Mouse (Mus musculus) stomach, embryonic 16.5 days (tissue): ENCODE results near the gene Nphp4. TPM values are rescaled to one million over a fixed set of nuclear protein-coding genes. Genes with fewer than 3 reads are reported as not detected.
A peak's percentile ranks its signal among the peaks of the same experiment; 100 is the strongest.

Experiments used
- ATAC-seq: fragments of 200-750 bp; cut with Nextera tagmentation; 2 replicates; pipeline ENCODE4 v1.8.0; 2017; ENCODE audit warnings: moderate number of reproducible peaks, moderate TSS enrichment; ENCODE audit not compliant: insufficient read depth, low FRiP score
- H3K27ac ChIP-seq: fragments of 300-500 bp; sonication (generic); 2 replicates; pipeline ENCODE4 v1.5.1; 2014; ENCODE audit warnings: low read length
- H3K27me3 ChIP-seq: fragments of 300-500 bp; sonication (generic); 2 replicates; pipeline ENCODE4 v1.6.1; 2014; ENCODE audit warnings: low read length, control low read depth, mixed read lengths; ENCODE audit not compliant: control insufficient read depth, insufficient read depth
- H3K36me3 ChIP-seq: fragments of 300-500 bp; sonication (generic); 2 replicates; pipeline ENCODE4 v1.6.1; 2014; ENCODE audit warnings: low read length; ENCODE audit not compliant: control insufficient read depth, insufficient read depth
- H3K4me1 ChIP-seq: fragments of 300-500 bp; sonication (generic); 2 replicates; pipeline ENCODE4 v1.6.1; 2014; ENCODE audit warnings: low read length, control low read depth, mixed read lengths; ENCODE audit not compliant: control insufficient read depth, insufficient read depth
- H3K4me2 ChIP-seq: fragments of 300-500 bp; sonication (generic); 2 replicates; pipeline ENCODE4 v1.6.1; 2014; ENCODE audit warnings: low read depth, low read length, mixed read lengths
- H3K4me3 ChIP-seq: fragments of 300-500 bp; sonication (generic); replicated peaks from 2 replicates; pipeline ENCODE4 v1.5.1; 2014; ENCODE audit warnings: mild to moderate bottlenecking, low read length
- H3K9ac ChIP-seq: fragments of 300-500 bp; sonication (generic); 2 replicates; pipeline ENCODE4 v1.6.1; 2014; ENCODE audit warnings: low read length
- H3K9me3 ChIP-seq: fragments of 300-500 bp; sonication (generic); replicated peaks from 2 replicates; pipeline ENCODE4 v1.6.1; 2016; ENCODE audit warnings: low read length, control low read depth; ENCODE audit not compliant: control insufficient read depth
- WGBS: fragments of 180-500 bp; shearing (Covaris S2); extraction: QIAGEN DNeasy Blood & Tissue Kit; methylation state at CpG from one replicate; pipeline ENCODE4 v1.1.7; 2014; 5-methylcytosine and 5-hydroxymethylcytosine counted together
- polyA plus RNA-seq: library from polyadenylated mRNA; unstranded; fragments of >200 nt; fragmentation: Nextera tagmentation; extraction: Ambion mirVana; gene quantifications from 2 replicates; pipeline ENCODE4 v1.2.1, GENCODE M21; 2015

The Nphp4 gene
- polyA plus RNA-seq, 1 experiment from 2014 or later, result 2.2 TPM

- WGBS, result 78% methylated on average over 6 of the region's 6 CpGs
- no peak for ATAC-seq
- H3K9me3 ChIP-seq, result peaks cover 8% of the 10 kb centered on the region; the same call in 1 of the 2 replicates
Measured at GRCm38 (mm10) chr4:152467951-152468350, 8.6 kb upstream of the Nphp4 start.

GRCm38 (mm10) chr4:152475941-152476340 lies 565 bp upstream of the Nphp4 start:
- Histone ChIP-seq H3K36me3 (no peaks in the 10 kb centered on the region), H3K27ac (no peak overlapping the region), H3K4me3 (no peak overlapping the region), H3K4me2 (no peak overlapping the region), H3K9me3 (peaks cover 8% of the 10 kb centered on the region; the same call in 1 of the 2 replicates), H3K4me1 (peaks cover 16% of the 10 kb centered on the region), H3K9ac (no peak overlapping the region), H3K27me3 (peaks cover 11% of the 10 kb centered on the region; the same call in 1 of the 2 replicates)
- WGBS, result 79% methylated on average over 7 of the region's 7 CpGs
- no peak for ATAC-seq

More at GRCm38 (mm10) chr4:152467951-152468350, 8.6 kb upstream of the Nphp4 start:
- no peaks in the 10 kb centered on the region for H3K27me3 ChIP-seq
- no peak overlapping the region for H3K4me2 ChIP-seq
- H3K36me3 ChIP-seq, result no peaks in the 10 kb centered on the region
- H3K4me3 ChIP-seq, result no peak overlapping the region
- no peaks in the 10 kb centered on the region for H3K4me1 ChIP-seq
- no peak overlapping the region for H3K9ac ChIP-seq
- H3K27ac ChIP-seq, result no peak overlapping the region

- peak overlapping the region; percentile 56 for H3K4me2 ChIP-seq
- peaks cover 3% of the 10 kb centered on the region; the same call in 1 of the 2 replicates for H3K9me3 ChIP-seq
- no peak for ATAC-seq
- H3K36me3 ChIP-seq, result no peaks in the 10 kb centered on the region
- no peak overlapping the region for H3K27ac ChIP-seq
- H3K4me3 ChIP-seq, result peak overlapping the region; percentile 91
- peak overlapping the region; percentile 60 for H3K9ac ChIP-seq
- WGBS, result 1% methylated on average over 21 of the region's 21 CpGs
- peaks cover 11% of the 10 kb centered on the region; the same call in 1 of the 2 replicates for H3K27me3 ChIP-seq
- H3K4me1 ChIP-seq, result peaks cover 16% of the 10 kb centered on the region
Measured at GRCm38 (mm10) chr4:152477106-152477465, 580 bp downstream of the Nphp4 start.

GRCm38 (mm10) chr4:152477466-152478223 lies 1.1 kb downstream of the Nphp4 start, which contains the start of gene Kcnab2:
Gene Kcnab2, minus strand, starts transcription at chr4:152477871.
- Histone ChIP-seq H3K9ac (peak within 1 kb of the TSS; percentile 79), H3K27ac (peak within 1 kb of the TSS; percentile 39), H3K4me3 (peak within 1 kb of the TSS; percentile 91), H3K9me3 (no peaks in the 10 kb centered on the region), H3K36me3 (no peaks in the 10 kb centered on the region), H3K4me1 (peaks cover 16% of the 10 kb centered on the region), H3K27me3 (peaks cover 11% of the 10 kb centered on the region; the same call in 1 of the 2 replicates), H3K4me2 (peak within 1 kb of the TSS; percentile 56)
- under 1% methylated on average over 63 of the region's 63 CpGs for WGBS
- peak; percentile 97 for ATAC-seq

GRCm38 (mm10) chr4:152478224-152478567 lies 1.7 kb downstream of the Nphp4 start:
- peak overlapping the region; percentile 39; the same call in 1 of the 2 replicates for H3K27ac ChIP-seq
- H3K4me1 ChIP-seq, result peaks cover 16% of the 10 kb centered on the region
- no peaks in the 10 kb centered on the region for H3K36me3 ChIP-seq

GRCm38 (mm10) chr4:152480426-152480825 lies 3.9 kb downstream of the Nphp4 start:
- ATAC-seq, result no peak
- Histone ChIP-seq H3K4me1 (peaks cover 16% of the 10 kb centered on the region), H3K4me2 (no peak overlapping the region), H3K27ac (no peak overlapping the region), H3K9ac (no peak overlapping the region), H3K4me3 (no peak overlapping the region), H3K36me3 (no peaks in the 10 kb centered on the region), H3K27me3 (peaks cover 8% of the 10 kb centered on the region; the same call in 1 of the 2 replicates), H3K9me3 (no peaks in the 10 kb centered on the region)
- WGBS, result 52% methylated on average over 8 of the region's 8 CpGs

More at GRCm38 (mm10) chr4:152478224-152478567, 1.7 kb downstream of the Nphp4 start:
- H3K9me3 ChIP-seq, result no peaks in the 10 kb centered on the region
- peak overlapping the region; percentile 79 for H3K9ac ChIP-seq
- H3K4me3 ChIP-seq, result peak overlapping the region; percentile 91
- peak overlapping the region; percentile 56 for H3K4me2 ChIP-seq
- ATAC-seq, result peak; percentile 7; the same call in 1 of the 2 replicates
- WGBS, result under 1% methylated on average over 13 of the region's 13 CpGs
- peaks cover 11% of the 10 kb centered on the region; the same call in 1 of the 2 replicates for H3K27me3 ChIP-seq

- no peak for ATAC-seq
- Histone ChIP-seq H3K27ac (no peak overlapping the region), H3K27me3 (no peaks in the 10 kb centered on the region), H3K36me3 (no peaks in the 10 kb centered on the region), H3K4me1 (no peaks in the 10 kb centered on the region), H3K4me2 (no peak overlapping the region), H3K4me3 (no peak overlapping the region), H3K9me3 (no peaks in the 10 kb centered on the region), H3K9ac (no peak overlapping the region)
- 82% methylated on average over 10 of the region's 10 CpGs for WGBS
Measured at GRCm38 (mm10) chr4:152488046-152488445, 11.5 kb downstream of the Nphp4 start.

GRCm38 (mm10) chr4:152490311-152490710 lies 13.8 kb downstream of the Nphp4 start:
- no peak overlapping the region for H3K4me3 ChIP-seq
- no peaks in the 10 kb centered on the region for H3K27me3 ChIP-seq
- no peak overlapping the region for H3K27ac ChIP-seq
- no peak overlapping the region for H3K4me2 ChIP-seq
- no peak overlapping the region for H3K9ac ChIP-seq
- no peaks in the 10 kb centered on the region for H3K4me1 ChIP-seq
- ATAC-seq, result no peak
- H3K36me3 ChIP-seq, result no peaks in the 10 kb centered on the region
- WGBS, result 77% methylated on average over 14 of the region's 14 CpGs
- no peaks in the 10 kb centered on the region for H3K9me3 ChIP-seq

- Histone ChIP-seq H3K27ac (no peak overlapping the region), H3K9ac (no peak overlapping the region), H3K4me3 (no peak overlapping the region), H3K9me3 (no peaks in the 10 kb centered on the region), H3K4me1 (no peaks in the 10 kb centered on the region), H3K4me2 (no peak overlapping the region), H3K36me3 (no peaks in the 10 kb centered on the region), H3K27me3 (no peaks in the 10 kb centered on the region)
- ATAC-seq, result no peak
- WGBS, result 53% methylated on average over 15 of the region's 15 CpGs
Measured at GRCm38 (mm10) chr4:152491250-152491899, 14.9 kb downstream of the Nphp4 start.
